Mouse (Mus musculus): ENCODE data around the gene Sh2d6.
A peak's percentile ranks its signal among the peaks of the same experiment; 100 is the strongest.
"Not testable (repeated sequence)": the region's sequence is repeated elsewhere in the genome, so short reads cannot be mapped to it uniquely, and the experiment has no call there.

The Sh2d6 gene

GRCm38 (mm10) chr6:72535165-72535564 is 13.7 kb upstream of the Sh2d6 start:
- DNase-seq (ENCODE audit: low read depth, low spot score): peak; percentile 50

GRCm38 (mm10) chr6:72534035-72534809 is 12.7 kb upstream of the Sh2d6 start:
- no peak for DNase-seq (ENCODE audit: low read depth, low spot score)

GRCm38 (mm10) chr6:72533555-72533954 is 12.0 kb upstream of the Sh2d6 start:
- DNase-seq (ENCODE audit: low read depth, low spot score): not testable (repeated sequence)

DNA sequence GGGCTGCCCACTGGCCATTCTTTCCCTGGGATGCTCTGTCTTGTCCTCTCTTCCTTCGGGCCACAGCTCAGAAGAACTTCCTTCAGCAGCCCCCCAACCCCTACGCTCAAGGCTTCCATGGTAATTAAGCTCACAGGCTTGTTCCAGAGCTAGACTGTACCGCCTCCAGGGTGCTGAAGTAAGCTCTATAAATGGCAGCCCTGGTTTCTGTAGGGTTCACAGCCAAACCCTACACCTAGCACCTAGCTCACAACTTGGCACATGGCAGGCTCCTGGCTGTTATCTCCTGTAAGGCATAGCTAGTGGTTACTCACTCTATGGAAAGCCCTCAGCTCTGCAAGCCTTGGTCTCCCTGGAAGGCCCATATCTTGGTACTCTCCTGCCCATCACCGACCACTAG is 11.1 kb upstream of the Sh2d6 start:
- peak; percentile 63 for DNase-seq (ENCODE audit: low read depth, low spot score)

DNA sequence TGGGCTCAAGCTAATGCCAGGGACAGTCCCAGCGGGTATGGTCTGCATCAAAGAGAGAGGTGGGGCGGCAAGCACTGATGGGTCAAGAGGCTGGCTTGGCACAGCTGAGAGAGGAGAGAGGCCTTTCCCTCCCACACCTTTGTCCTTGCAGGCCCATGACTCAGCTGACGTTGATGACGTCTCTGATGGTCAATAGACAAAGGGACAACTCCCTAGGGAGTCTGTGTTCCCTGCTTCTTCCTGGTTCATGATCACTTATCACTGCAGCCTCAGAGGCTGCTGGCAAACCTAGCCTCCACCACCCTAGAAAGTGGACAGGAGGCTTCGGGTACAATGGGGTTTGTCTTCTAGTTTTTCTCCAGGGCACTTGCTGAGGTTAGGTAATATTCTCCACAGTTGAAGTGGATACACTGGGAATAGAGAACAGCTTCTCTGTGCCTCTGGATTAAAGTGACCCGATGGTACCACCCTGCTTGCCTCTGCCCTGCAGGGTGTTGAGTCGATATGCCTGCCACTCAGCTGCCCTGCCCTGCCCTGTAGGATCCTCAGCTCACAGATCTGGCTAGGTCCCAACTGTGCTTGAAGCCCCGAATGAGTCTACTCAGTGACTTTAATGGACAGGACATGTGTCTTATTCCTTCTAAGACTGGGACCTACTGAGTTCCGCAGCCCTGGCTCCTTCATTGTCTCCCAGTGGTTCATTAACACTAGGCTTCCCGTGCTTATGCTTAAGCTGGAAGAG is 7.1 kb upstream of the Sh2d6 start:
- no peak for DNase-seq (ENCODE audit: low read depth, low spot score)

DNA sequence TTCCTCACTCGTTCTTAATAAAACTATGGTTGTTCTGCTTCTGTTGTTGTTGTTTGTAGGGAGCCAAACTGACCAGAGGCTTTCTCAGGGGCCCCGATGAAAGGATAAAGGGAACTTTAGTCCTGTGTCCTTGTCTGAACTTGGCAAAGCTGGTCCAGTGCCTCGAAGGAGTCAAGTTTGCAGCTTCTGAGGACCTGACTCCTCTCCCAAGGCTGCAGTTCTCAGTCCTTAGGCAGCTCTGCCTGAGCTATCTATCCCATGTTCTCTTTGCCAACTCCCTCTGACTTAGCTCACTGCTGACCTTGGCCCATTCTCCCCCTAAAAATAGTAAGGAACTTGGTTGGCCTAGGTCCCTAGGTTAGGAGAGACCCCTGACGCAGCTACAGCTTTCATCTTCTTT is 5.6 kb upstream of the Sh2d6 start:
- no peak for DNase-seq (ENCODE audit: low read depth, low spot score)

DNA sequence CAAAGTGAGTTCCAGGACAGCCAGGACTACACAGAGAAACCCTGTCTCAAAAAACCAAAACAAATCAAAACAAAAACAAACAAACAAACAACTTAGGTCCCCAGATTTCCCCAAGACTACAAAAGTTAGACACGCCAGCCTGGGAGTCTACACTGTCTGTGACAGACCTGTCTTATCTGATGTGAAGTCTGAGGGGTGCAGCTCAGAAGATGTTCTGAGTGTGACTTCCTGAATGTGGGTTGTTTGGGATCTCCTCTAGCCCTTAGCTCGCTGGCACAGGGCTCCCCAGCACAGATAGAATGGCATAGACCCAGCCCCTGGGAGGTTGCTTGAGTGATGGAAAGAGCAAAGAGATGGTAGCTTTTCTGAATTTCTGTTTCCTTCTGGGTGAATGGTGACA is 2.7 kb upstream of the Sh2d6 start:
- no peak for DNase-seq (ENCODE audit: low read depth, low spot score)

- no peak for DNase-seq (ENCODE audit: low read depth, low spot score)
These were observed 1.7 kb upstream of the Sh2d6 start for GRCm38 (mm10) chr6:72523222-72523621.

DNA sequence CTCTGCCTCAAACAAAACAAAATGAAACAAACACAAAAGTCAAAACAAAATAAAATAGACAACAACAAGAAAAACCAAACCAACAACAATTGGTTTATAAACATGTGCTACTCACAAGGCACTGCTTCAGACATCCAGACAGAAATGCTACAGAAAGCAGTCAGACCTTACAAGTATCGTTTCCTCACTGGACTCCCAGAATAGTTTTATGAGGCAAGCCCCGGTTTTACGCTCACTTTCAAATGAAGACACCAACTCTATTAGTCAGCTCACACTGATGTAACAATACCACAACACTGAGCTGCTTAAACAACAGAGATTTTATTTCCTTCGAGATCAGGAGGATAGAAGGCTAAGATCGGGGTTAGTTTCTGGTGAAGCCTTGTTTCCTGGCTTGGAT is 781 bp upstream of the Sh2d6 start:
- no peak for DNase-seq (ENCODE audit: low read depth, low spot score)

DNA sequence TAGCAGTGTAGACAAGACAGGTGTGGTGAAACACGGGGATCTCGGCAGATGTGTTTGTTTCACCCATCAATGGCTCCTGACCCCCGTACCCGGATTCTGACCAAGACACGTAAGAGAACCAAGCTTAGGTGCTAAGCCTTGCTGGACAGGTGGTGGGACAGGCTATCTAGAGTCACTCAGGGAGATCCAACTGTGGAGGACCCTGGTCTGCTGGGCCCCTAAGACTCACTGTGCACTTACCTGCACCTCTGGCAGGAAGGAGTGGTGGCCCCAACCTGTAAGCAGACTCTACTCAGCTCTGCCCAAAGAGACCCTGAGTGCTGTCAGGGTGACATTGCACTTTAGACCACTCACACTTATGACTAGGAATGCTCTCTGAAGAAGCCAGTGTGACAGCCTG is 603 bp downstream of the Sh2d6 start:
- no peak for DNase-seq (ENCODE audit: low read depth, low spot score)

- peak; percentile 58 for DNase-seq (ENCODE audit: low read depth, low spot score)
These were observed 1.4 kb downstream of the Sh2d6 start for GRCm38 (mm10) chr6:72519892-72520663.

DNA sequence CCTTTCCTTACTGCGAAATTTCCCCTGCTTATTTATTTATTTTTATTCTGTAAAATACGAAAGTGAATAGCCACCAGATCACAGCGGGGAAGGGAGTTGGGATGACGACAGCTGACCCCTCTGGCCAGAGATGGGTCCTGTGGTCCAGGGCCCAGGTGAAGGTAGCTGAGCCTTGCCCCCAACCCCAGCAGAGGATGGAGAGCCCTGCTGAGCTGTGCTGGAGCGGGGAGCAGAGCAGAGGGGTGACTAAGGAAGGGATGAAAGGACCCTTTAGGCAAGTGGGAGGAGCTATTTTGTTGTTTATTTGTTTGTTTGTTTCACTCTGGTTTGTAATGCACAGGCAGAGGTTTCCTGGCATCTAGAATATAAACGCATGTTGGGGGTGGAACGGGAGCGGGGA is 2.2 kb downstream of the Sh2d6 start:
- no peak for DNase-seq (ENCODE audit: low read depth, low spot score)

- DNase-seq (ENCODE audit: low read depth, low spot score): no peak
These were observed 2.7 kb downstream of the Sh2d6 start for GRCm38 (mm10) chr6:72518842-72519241.

GRCm38 (mm10) chr6:72515644-72516043 is 5.9 kb downstream of the Sh2d6 start:
- no peak for DNase-seq (ENCODE audit: low read depth, low spot score)

DNA sequence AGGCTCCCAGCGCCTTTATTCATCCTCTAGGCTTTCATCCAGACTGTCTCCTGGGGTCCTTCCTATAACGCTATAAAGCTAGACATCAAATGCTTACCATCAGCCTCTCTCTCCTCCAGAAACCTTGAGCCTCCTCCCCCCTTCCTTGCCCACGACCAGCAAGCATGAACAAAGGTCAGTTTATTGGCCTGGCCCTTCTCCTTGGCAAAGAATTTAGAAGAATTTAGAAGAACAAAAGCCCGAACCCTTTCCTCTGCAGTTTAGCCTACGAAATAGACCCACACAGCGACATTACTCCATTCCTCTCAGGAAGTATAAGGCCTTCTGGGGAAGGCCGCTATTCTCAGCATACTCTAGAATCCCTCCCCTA is 8.5 kb downstream of the Sh2d6 start:
- no peak for DNase-seq (ENCODE audit: low read depth, low spot score)

GRCm38 (mm10) chr6:72512386-72513070 is 9.0 kb downstream of the Sh2d6 start:
- DNase-seq (ENCODE audit: low read depth, low spot score): peak; percentile 76

GRCm38 (mm10) chr6:72510686-72511421 is 10.7 kb downstream of the Sh2d6 start:
- DNase-seq (ENCODE audit: low read depth, low spot score): no peak

DNA sequence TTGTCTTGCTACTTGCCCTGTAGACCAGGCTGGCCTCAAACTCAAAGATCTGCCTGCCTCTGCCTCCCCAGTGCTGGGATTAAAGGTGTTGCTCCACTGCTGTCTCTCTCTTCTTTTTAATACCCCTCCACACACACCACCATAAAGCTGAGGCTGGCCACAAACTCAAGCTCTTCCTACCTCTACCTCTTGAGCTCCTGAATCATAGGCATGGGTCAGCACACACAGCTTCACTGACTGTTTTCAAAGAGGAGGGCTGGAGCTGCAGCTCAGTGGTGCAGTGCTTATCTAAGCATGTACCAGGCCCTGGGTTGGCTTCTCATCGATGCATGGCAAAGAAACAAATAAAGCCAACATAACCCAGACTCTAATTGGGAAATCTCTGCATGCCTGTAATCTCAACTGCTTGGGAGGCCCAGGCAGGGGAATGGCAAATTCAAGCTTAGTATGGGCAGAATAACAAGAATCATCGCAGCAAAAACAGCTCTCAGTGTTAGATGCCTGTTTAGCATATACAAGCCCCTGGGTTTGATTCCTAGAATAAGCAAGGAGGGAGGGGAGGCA is 11.6 kb downstream of the Sh2d6 start:
- no peak for DNase-seq (ENCODE audit: low read depth, low spot score)

- no peak for DNase-seq (ENCODE audit: low read depth, low spot score)
These were observed 12.9 kb downstream of the Sh2d6 start for GRCm38 (mm10) chr6:72508596-72508995.

GRCm38 (mm10) chr6:72506104-72506503 is 15.4 kb downstream of the Sh2d6 start:
- DNase-seq (ENCODE audit: low read depth, low spot score): no peak

- DNase-seq (ENCODE audit: low read depth, low spot score): no peak
These were observed 17.6 kb downstream of the Sh2d6 start for GRCm38 (mm10) chr6:72503939-72504338.

Measured in telencephalon, adult 2 months (tissue).